Mouse (Mus musculus) T-cell, adult 66 days (primary cell): Measurements from ENCODE around the gene Nat9. TPM values are rescaled to one million over a fixed set of nuclear protein-coding genes. Genes with fewer than 3 reads are reported as not detected.

Experiments used
- total RNA-seq, 2 experiments: library from RNA; stranded (reverse); gene quantifications; 3 replicates in 1 of 2; 4 replicates in 1 of 2; pipeline ENCODE4 v1.2.4; 2023

Gene Nat9
- total RNA-seq, result 1 to 10 TPM; 5.2 to 5.5 TPM

GRCm38 (mm10) chr11:115187693-115188092, at the start of gene Nat9:
Gene Nat9 (minus strand): TSS chr11:115187859.

GRCm38 (mm10) chr11:115187224-115187639, 427 bp downstream of the Nat9 start, which contains the start of gene Tmem104:
Gene Tmem104 (plus strand): TSS chr11:115187487.

GRCm38 (mm10) chr11:115162832-115163480, 24.7 kb downstream of the Nat9 start, which contains the start of gene Slc9a3r1:
Gene Slc9a3r1 (plus strand): TSS chr11:115163341.

GRCm38 (mm10) chr11:115133800-115134199, 53.9 kb downstream of the Nat9 start, which contains the start of gene Cd300lf:
Gene Cd300lf (minus strand): TSS chr11:115133992.

Other genes starting within 250 kb of the Nat9 start
- gene Cd300c, start 218.7 kb downstream of the Nat9 start, total RNA-seq, result not detected
- under 1 TPM; 0.36 to 0.67 TPM for gene Cd300ld, start 197.9 kb downstream of the Nat9 start, total RNA-seq
- gene Cd300c2, start 186.0 kb downstream of the Nat9 start, total RNA-seq, result 1 to 10 TPM in 1 of 2 experiments, under 1 TPM in 1; 0.98 to 2.7 TPM
- gene Cd300ld2, start 171.7 kb downstream of the Nat9 start, total RNA-seq, result not detected
- not detected for gene Cd300ld4, start 160.8 kb downstream of the Nat9 start, total RNA-seq
- 1 to 10 TPM in 1 of 2 experiments, not detected in 1; 1.0 TPM for gene Cd300ld5, start 150.1 kb downstream of the Nat9 start, total RNA-seq
- 1 to 10 TPM in 1 of 2 experiments, not detected in 1; 1.0 TPM for gene Cd300ld3, start 139.4 kb downstream of the Nat9 start, total RNA-seq
- gene Cd300e, start 125.7 kb downstream of the Nat9 start, total RNA-seq, result under 1 TPM in 1 of 2 experiments, not detected in 1; 0.93 TPM
- gene Rab37, start 96.4 kb downstream of the Nat9 start, total RNA-seq, result 10 to 100 TPM; 44.7 to 51.2 TPM
- gene Cd300lf, start 53.9 kb downstream of the Nat9 start, total RNA-seq, result 1 to 10 TPM in 1 of 2 experiments, under 1 TPM in 1; 0.68 to 1.0 TPM
- gene Slc9a3r1, start 24.5 kb downstream of the Nat9 start, total RNA-seq, result 100 to 1,000 TPM; 207 to 214 TPM
- gene Tmem104, start 372 bp downstream of the Nat9 start, total RNA-seq, result 10 to 100 TPM; 15.5 to 25.2 TPM
- gene Grin2c, start 79.4 kb upstream of the Nat9 start, total RNA-seq, result not detected
- 10 to 100 TPM; 22.5 to 25.4 TPM for gene Fdxr, start 89.2 kb upstream of the Nat9 start, total RNA-seq
- gene Fads6, start 109.8 kb upstream of the Nat9 start, total RNA-seq, result 1 to 10 TPM; 1.1 to 1.2 TPM
- not detected for gene Otop2, start 119.3 kb upstream of the Nat9 start, total RNA-seq
- gene Ush1g, start 134.2 kb upstream of the Nat9 start, total RNA-seq, result not detected
- not detected for gene Otop3, start 146.9 kb upstream of the Nat9 start, total RNA-seq
- gene Hid1, start 179.9 kb upstream of the Nat9 start, total RNA-seq, result 10 to 100 TPM; 47.2 to 49.2 TPM
- 1 to 10 TPM; 2.1 to 3.1 TPM for gene Cdr2l, start 194.1 kb upstream of the Nat9 start, total RNA-seq
- 100 to 1,000 TPM; 120 to 151 TPM for gene Mrpl58, start 215.9 kb upstream of the Nat9 start, total RNA-seq
- gene Atp5h, start 232.1 kb upstream of the Nat9 start, total RNA-seq, result 100 to 1,000 TPM; 236 to 252 TPM
- gene Kctd2, start 232.3 kb upstream of the Nat9 start, total RNA-seq, result 10 to 100 TPM; 61.5 TPM